Mouse (Mus musculus): ENCODE data around the gene Slc9a7. TPM values are rescaled to one million over a fixed set of nuclear protein-coding genes. Genes with fewer than 3 reads are reported as not detected.

Gene Slc9a7
- total and polyA plus RNA-seq, 2 experiments from 2014 or later = 13.5 to 94.6 TPM

GRCm38 (mm10) chrX:20271980-20272379 lies 19.6 kb downstream of the Slc9a7 start:
- WGBS = 53% methylated on average over 1 of the region's 1 CpGs

DNA sequence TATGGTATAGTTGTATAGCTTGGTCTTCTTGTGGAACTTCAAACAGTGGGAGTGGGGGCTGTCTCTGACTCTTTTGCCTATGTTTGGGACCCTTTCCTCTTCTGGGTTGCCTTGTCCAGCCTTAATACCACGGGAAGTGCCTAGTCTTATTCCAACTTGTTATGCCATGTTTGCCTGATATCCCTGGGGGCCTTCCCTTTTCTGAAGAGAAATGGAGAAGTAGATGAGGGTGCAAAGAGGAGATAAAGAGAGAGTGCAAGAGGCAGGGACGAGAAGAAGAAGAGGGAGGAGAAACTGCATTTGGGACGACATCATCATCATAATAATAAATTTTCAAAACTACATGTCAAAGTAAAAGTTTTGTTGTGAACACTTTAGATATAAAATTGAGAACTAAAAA lies 21.6 kb downstream of the Slc9a7 start:
- Histone ChIP-seq H3K9me3 (ENCODE audit: low read length) (no peaks in the 10 kb centered on the region; the same call in 1 of the 2 replicates), H3K9ac (replicated peaks; ENCODE audit: low read length, poor library complexity, severe bottlenecking) (no peak overlapping the region), H3K4me1 (ENCODE audit: insufficient read depth, low read length) (no peaks in the 10 kb centered on the region), H3K4me3 (ENCODE audit: low read depth, low read length) (no peak overlapping the region), H3K36me3 (ENCODE audit: insufficient read depth, low read length) (no peaks in the 10 kb centered on the region), H3K27me3 (ENCODE audit: insufficient read depth, low read length) (no peaks in the 10 kb centered on the region), H3K4me2 (ENCODE audit: low read depth, low read length, poor library complexity, severe bottlenecking) (no peak overlapping the region), H3K27ac (ENCODE audit: low read depth, low read length) (no peak overlapping the region)
- no peak for TF ChIP-seq CTCF (IDR thresholded peaks at IDR 0.05)
- DNase-seq (ENCODE audit: low spot score) (no peak), ATAC-seq (ENCODE audit: low FRiP score) (no peak)
- WGBS = 81% methylated on average over 3 of the region's 3 CpGs

More at GRCm38 (mm10) chrX:20271980-20272379, 19.6 kb downstream of the Slc9a7 start:
- Histone ChIP-seq H3K4me2 (ENCODE audit: low read depth, low read length, poor library complexity, severe bottlenecking) (no peak overlapping the region), H3K27me3 (ENCODE audit: insufficient read depth, low read length) (no peaks in the 10 kb centered on the region), H3K9me3 (ENCODE audit: low read length) (no peaks in the 10 kb centered on the region; the same call in 1 of the 2 replicates), H3K36me3 (ENCODE audit: insufficient read depth, low read length) (no peaks in the 10 kb centered on the region), H3K4me1 (ENCODE audit: insufficient read depth, low read length) (no peaks in the 10 kb centered on the region), H3K4me3 (ENCODE audit: low read depth, low read length) (no peak overlapping the region), H3K9ac (replicated peaks; ENCODE audit: low read length, poor library complexity, severe bottlenecking) (no peak overlapping the region), H3K27ac (ENCODE audit: low read depth, low read length) (no peak overlapping the region)
- ATAC-seq (ENCODE audit: low FRiP score) (no peak), DNase-seq (ENCODE audit: low spot score) (no peak)
- no peak for TF ChIP-seq CTCF (IDR thresholded peaks at IDR 0.05)

GRCm38 (mm10) chrX:20264370-20264769 lies 27.2 kb downstream of the Slc9a7 start:
- H3K9ac ChIP-seq (replicated peaks; ENCODE audit: low read length, poor library complexity, severe bottlenecking) = no peak overlapping the region
- ATAC-seq (ENCODE audit: low FRiP score) = no peak
- no peaks in the 10 kb centered on the region for H3K36me3 ChIP-seq (ENCODE audit: insufficient read depth, low read length)
- no peaks in the 10 kb centered on the region for H3K4me1 ChIP-seq (ENCODE audit: insufficient read depth, low read length)
- H3K4me3 ChIP-seq (ENCODE audit: low read depth, low read length) = no peak overlapping the region
- DNase-seq (ENCODE audit: low spot score) = no peak
- H3K9me3 ChIP-seq (ENCODE audit: low read length) = no peaks in the 10 kb centered on the region
- H3K4me2 ChIP-seq (ENCODE audit: low read depth, low read length, poor library complexity, severe bottlenecking) = no peak overlapping the region
- WGBS = 75% methylated on average over 2 of the region's 2 CpGs
- H3K27ac ChIP-seq (ENCODE audit: low read depth, low read length) = no peak overlapping the region
- TF ChIP-seq CTCF (IDR thresholded peaks at IDR 0.05) = no peak
- no peaks in the 10 kb centered on the region for H3K27me3 ChIP-seq (ENCODE audit: insufficient read depth, low read length)

DNA sequence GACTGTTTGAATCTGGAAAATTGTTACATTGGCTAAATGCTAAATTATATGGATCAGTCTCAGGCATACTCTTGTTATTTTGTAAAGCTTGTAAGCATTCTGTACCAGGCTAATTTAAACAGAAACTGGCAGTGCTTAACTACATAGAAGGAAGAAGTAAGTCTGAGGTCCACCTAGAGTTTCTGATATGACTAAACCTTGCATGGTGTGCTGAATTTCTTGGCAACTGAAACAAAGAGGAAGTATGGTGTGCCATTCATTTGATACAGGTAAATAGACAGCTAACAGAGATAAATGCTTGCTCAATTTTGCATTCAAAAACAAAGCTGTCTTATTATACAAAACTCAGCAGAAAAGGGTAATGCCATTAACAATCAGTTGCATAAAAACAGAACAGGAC lies 63.5 kb downstream of the Slc9a7 start:
- no peak for TF ChIP-seq CTCF (IDR thresholded peaks at IDR 0.05)
- Histone ChIP-seq H3K4me1 (ENCODE audit: insufficient read depth, low read length) (no peaks in the 10 kb centered on the region), H3K36me3 (ENCODE audit: insufficient read depth, low read length) (no peaks in the 10 kb centered on the region), H3K9me3 (ENCODE audit: low read length) (no peaks in the 10 kb centered on the region), H3K4me3 (ENCODE audit: low read depth, low read length) (no peak overlapping the region), H3K27me3 (ENCODE audit: insufficient read depth, low read length) (no peaks in the 10 kb centered on the region), H3K4me2 (ENCODE audit: low read depth, low read length, poor library complexity, severe bottlenecking) (no peak overlapping the region), H3K9ac (replicated peaks; ENCODE audit: low read length, poor library complexity, severe bottlenecking) (no peak overlapping the region), H3K27ac (ENCODE audit: low read depth, low read length) (no peak overlapping the region)
- no peak for ATAC-seq (ENCODE audit: low FRiP score)
- no peak for DNase-seq (ENCODE audit: low spot score)

- Histone ChIP-seq H3K36me3 (ENCODE audit: insufficient read depth, low read length) (no peaks in the 10 kb centered on the region), H3K27ac (ENCODE audit: low read depth, low read length) (no peak overlapping the region), H3K4me1 (ENCODE audit: insufficient read depth, low read length) (no peaks in the 10 kb centered on the region), H3K9ac (replicated peaks; ENCODE audit: low read length, poor library complexity, severe bottlenecking) (no peak overlapping the region), H3K9me3 (ENCODE audit: low read length) (no peaks in the 10 kb centered on the region), H3K4me3 (ENCODE audit: low read depth, low read length) (no peak overlapping the region), H3K4me2 (ENCODE audit: low read depth, low read length, poor library complexity, severe bottlenecking) (no peak overlapping the region), H3K27me3 (ENCODE audit: insufficient read depth, low read length) (no peaks in the 10 kb centered on the region)
- DNase-seq (ENCODE audit: low spot score) = no peak
- TF ChIP-seq CTCF (IDR thresholded peaks at IDR 0.05) = no peak
- 96% methylated on average over 2 of the region's 2 CpGs for WGBS
- no peak for ATAC-seq (ENCODE audit: low FRiP score)
Observed at GRCm38 (mm10) chrX:20221486-20221885, 70.1 kb downstream of the Slc9a7 start.

DNA sequence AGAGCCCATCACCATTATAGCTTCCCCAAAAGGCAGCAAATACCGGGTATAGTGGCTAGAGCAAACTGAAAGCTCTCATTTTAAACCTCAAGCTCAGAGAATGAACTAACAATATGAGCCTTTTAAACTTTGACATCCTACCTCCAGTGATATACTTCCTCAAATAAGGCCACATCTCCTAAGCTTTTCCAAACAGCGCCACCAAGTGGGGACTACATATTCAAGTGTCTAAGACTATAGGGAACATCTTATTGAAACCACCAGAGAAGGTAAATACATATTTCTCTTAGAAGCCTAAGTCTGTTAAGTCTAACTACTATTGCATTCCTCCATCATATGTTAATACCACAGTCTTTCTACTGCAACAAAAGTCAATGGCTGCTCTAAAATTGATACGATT lies 106.0 kb downstream of the Slc9a7 start:
- H3K9ac ChIP-seq (replicated peaks; ENCODE audit: low read length, poor library complexity, severe bottlenecking) = no peak overlapping the region
- ATAC-seq (ENCODE audit: low FRiP score) (no peak), DNase-seq (ENCODE audit: low spot score) (no peak)
- no peaks in the 10 kb centered on the region for H3K9me3 ChIP-seq (ENCODE audit: low read length)
- no peaks in the 10 kb centered on the region for H3K36me3 ChIP-seq (ENCODE audit: insufficient read depth, low read length)
- TF ChIP-seq CTCF (IDR thresholded peaks at IDR 0.05) = no peak
- WGBS = 79% methylated on average over 3 of the region's 3 CpGs
- H3K4me2 ChIP-seq (ENCODE audit: low read depth, low read length, poor library complexity, severe bottlenecking) = no peak overlapping the region
- no peaks in the 10 kb centered on the region for H3K4me1 ChIP-seq (ENCODE audit: insufficient read depth, low read length)
- H3K27me3 ChIP-seq (ENCODE audit: insufficient read depth, low read length) = no peaks in the 10 kb centered on the region
- no peak overlapping the region for H3K4me3 ChIP-seq (ENCODE audit: low read depth, low read length)
- no peak overlapping the region for H3K27ac ChIP-seq (ENCODE audit: low read depth, low read length)
